10 mouse cellular contexts compared by ENCODE assay signal in genomic region chr10:40529617-40530016, GRCm38 (mm10). TPM values are rescaled to one million over a fixed set of nuclear protein-coding genes. Genes with fewer than 3 reads are reported as not detected.
DNase-seq lines count a peak whose midpoint lies in the region; ATAC-seq and TF ChIP-seq lines count a peak whose summit lies in the region.
"Had no signal": no experiment of that assay in that cellular context is flagged by ENCODE, and none has a peak within 500 bp of the region (broad histone marks: within the 10 kb centered on the region; RNA-seq: fewer than 3 reads in every experiment).

No protein-coding gene starts in this region.

- no peaks in the 10 kb centered on the region for H3K27me3 ChIP-seq in heart, embryonic 12.5 days (replicated peaks)
- H3K27me3 ChIP-seq in MEL (ENCODE audit: control insufficient read depth in 1 of 2, insufficient read depth in 2 of 2, low read length in 2 of 2): 0 out of 4 replicates have a peak, but pooled peaks cover 0 to 1% of the 10 kb centered on the region in 2 experiments
- H3K27me3 ChIP-seq in embryonic facial prominence, embryonic 10.5 days (replicated peaks; ENCODE audit: low read depth, poor library complexity, severe bottlenecking): no peaks in the 10 kb centered on the region; the same call in 1 of the 2 replicates
- H3K27me3 ChIP-seq in liver, postnatal 0 days (ENCODE audit: insufficient read depth, low read length): no peaks in the 10 kb centered on the region

- peak in 1 of 2 experiments; percentile 13; a peak in 1 of 4 replicates for TF ChIP-seq EP300 in MEL (IDR thresholded peaks at IDR 0.05; ENCODE audit: low read depth in 1 of 2, low read length in 2 of 2)
- TF ChIP-seq EP300 in liver, postnatal 0 days (IDR thresholded peaks at IDR 0.05; ENCODE audit: low read depth): peak; percentile 21; the same call in 1 of the 2 replicates

- no peak overlapping the region for H3K4me3 ChIP-seq in heart, embryonic 12.5 days
- peak overlapping the region; percentile 13 to 28 for H3K4me3 ChIP-seq in MEL (ENCODE audit: control insufficient read depth in 1 of 2, insufficient read depth in 1 of 2, low read depth in 2 of 2, low read length in 2 of 2)
- H3K4me3 ChIP-seq in embryonic facial prominence, embryonic 10.5 days: no peak overlapping the region
- H3K4me3 ChIP-seq in liver, postnatal 0 days (ENCODE audit: low read depth, low read length): no peak overlapping the region
- H3K4me3 ChIP-seq: erythroblast, embryonic 14.5 days; lung, embryonic 15.5 days had no signal

- intact Hi-C loops in heart, postnatal 14 days (cut with DNase I): loop anchor here (10.0 kb wide), 1 partner anchor 475 kb away; no protein-coding TSS in a partner anchor

- TF ChIP-seq POLR2A in MEL (IDR thresholded peaks at IDR 0.05; ENCODE audit: control insufficient read depth in 1 of 2, insufficient read depth in 1 of 2, low read depth in 1 of 2, low read length in 2 of 2, poor library complexity in 1 of 2): no peak; a peak in 1 of 4 replicates

- H3K79me2 ChIP-seq in MEL (ENCODE audit: control insufficient read depth, insufficient read depth, low read length, poor library complexity): no peaks in the 10 kb centered on the region

- TF ChIP-seq CTCF in MEL (IDR thresholded peaks at IDR 0.05 in 2 of 3, conservative IDR thresholded peaks at IDR 0.05 in 1 of 3; ENCODE audit: control insufficient read depth in 1 of 3, insufficient read depth in 1 of 3, low read depth in 2 of 3, low read length in 3 of 3, poor library complexity in 1 of 3, severe bottlenecking in 1 of 3): peak; percentile 82 to 90 (median 83)
- peak; percentile 76 for TF ChIP-seq CTCF in liver, postnatal 0 days (IDR thresholded peaks at IDR 0.05; ENCODE audit: low read depth)

- ATAC-seq in heart, embryonic 12.5 days (ENCODE audit: insufficient number of reproducible peaks, low FRiP score): no peak
- ATAC-seq in liver, postnatal 0 days: peak; percentile 50; the same call in 1 of the 2 replicates

- no peak overlapping the region for H3K27ac ChIP-seq in heart, embryonic 12.5 days (ENCODE audit: poor library complexity, severe bottlenecking)
- peak overlapping the region; percentile 69 for H3K27ac ChIP-seq in MEL (ENCODE audit: control insufficient read depth, low read depth, low read length)
- no peak overlapping the region for H3K27ac ChIP-seq in embryonic facial prominence, embryonic 10.5 days (replicated peaks)
- no peak overlapping the region for H3K27ac ChIP-seq in liver, postnatal 0 days (ENCODE audit: low read depth)
- H3K27ac ChIP-seq: lung, embryonic 15.5 days had no signal

- H3K4me2 ChIP-seq in heart, embryonic 12.5 days: no peak overlapping the region
- H3K4me2 ChIP-seq in liver, postnatal 0 days (ENCODE audit: low read depth, low read length): no peak overlapping the region
- H3K4me2 ChIP-seq: lung, embryonic 15.5 days had no signal

- no peak overlapping the region for H3K9ac ChIP-seq in heart, embryonic 12.5 days
- H3K9ac ChIP-seq in MEL (ENCODE audit: control insufficient read depth, low read depth, low read length, poor library complexity, severe bottlenecking): peak overlapping the region; percentile 56
- no peak overlapping the region for H3K9ac ChIP-seq in liver, postnatal 0 days (replicated peaks)
- H3K9ac ChIP-seq: lung, embryonic 15.5 days had no signal

- 0 out of 2 replicates have a peak, but pooled peaks cover 4% of the 10 kb centered on the region for H3K4me1 ChIP-seq in heart, embryonic 12.5 days (replicated peaks)
- peaks cover 4 to 20% of the 10 kb centered on the region in 2 experiments; a peak in 3 of 4 replicates for H3K4me1 ChIP-seq in MEL (ENCODE audit: control insufficient read depth in 1 of 2, insufficient read depth in 2 of 2, low read length in 2 of 2)
- H3K4me1 ChIP-seq in embryonic facial prominence, embryonic 10.5 days: peaks cover 24% of the 10 kb centered on the region
- peaks cover 7% of the 10 kb centered on the region for H3K4me1 ChIP-seq in liver, postnatal 0 days (ENCODE audit: insufficient read depth)

- DNase-seq in heart, postnatal 14 days: peak; percentile 50 to 61
- DNase-seq in A20 (ENCODE audit: low read depth, low spot score): peak; percentile 60
- peak; percentile 89 for DNase-seq in MEL (ENCODE audit: low read depth, low spot score)
- peak; percentile 68 for DNase-seq in embryonic facial prominence, embryonic 10.5 days (ENCODE audit: low spot score)
- peak; percentile 64 for DNase-seq in liver, postnatal 0 days
- peak; percentile 42 to 77 for DNase-seq in spleen, postnatal 10 days (ENCODE audit: low spot score in 2 of 2)
- no peak for DNase-seq in gastrocnemius, postnatal 10 days

- WGBS in heart, embryonic 12.5 days: 62% methylated on average over 6 of the region's 6 CpGs
- 62% methylated on average over 6 of the region's 6 CpGs for WGBS in embryonic facial prominence, embryonic 10.5 days
- 34% methylated on average over 6 of the region's 6 CpGs for WGBS in liver, postnatal 0 days (ENCODE audit: insufficient replicate concordance)

- no peaks in the 10 kb centered on the region; the same call in 1 of the 2 replicates for H3K9me3 ChIP-seq in heart, embryonic 12.5 days (replicated peaks)
- H3K9me3 ChIP-seq in MEL (replicated peaks; ENCODE audit: insufficient read depth, low read length): no peaks in the 10 kb centered on the region
- peaks cover 8% of the 10 kb centered on the region; the same call in 1 of the 2 replicates for H3K9me3 ChIP-seq in embryonic facial prominence, embryonic 10.5 days
- H3K9me3 ChIP-seq in liver, postnatal 0 days (ENCODE audit: low read length): 0 out of 2 replicates have a peak, but pooled peaks cover 3% of the 10 kb centered on the region
- H3K9me3 ChIP-seq: lung, embryonic 15.5 days had no signal

- TF ChIP-seq RAD21 in MEL (IDR thresholded peaks at IDR 0.05; ENCODE audit: low read depth, low read length): peak; percentile 97

- no peaks in the 10 kb centered on the region for H3K36me3 ChIP-seq in heart, embryonic 12.5 days
- H3K36me3 ChIP-seq in MEL (ENCODE audit: control insufficient read depth in 1 of 2, insufficient read depth in 2 of 2, low read length in 2 of 2): peaks cover 0 to 10% of the 10 kb centered on the region in 2 experiments; a peak in 2 of 4 replicates
- no peaks in the 10 kb centered on the region for H3K36me3 ChIP-seq in embryonic facial prominence, embryonic 10.5 days (replicated peaks)
- no peaks in the 10 kb centered on the region for H3K36me3 ChIP-seq in liver, postnatal 0 days (replicated peaks; ENCODE audit: insufficient read depth, low read length)
- H3K36me3 ChIP-seq: lung, embryonic 15.5 days had no signal

TF ChIP-seq in MEL, 35 proteins besides CTCF, POLR2A, EP300 and RAD21:
- peak; percentile 60; the same call in 1 of the 2 replicates for TF ChIP-seq ETS1 (IDR thresholded peaks at IDR 0.05; ENCODE audit: low read depth, low read length)
- TF ChIP-seq ZC3H11A (IDR thresholded peaks at IDR 0.05; ENCODE audit: low read depth, low read length): peak; percentile 94
- TF ChIP-seq MYC (IDR thresholded peaks at IDR 0.05; ENCODE audit: low read depth, low read length): peak; percentile 58; the same call in 1 of the 2 replicates
- TF ChIP-seq GATA1 (IDR thresholded peaks at IDR 0.05; ENCODE audit: low read depth, low read length): peak; percentile 63
- no peak for TF ChIP-seq ZKSCAN1 (IDR thresholded peaks at IDR 0.05; ENCODE audit: low read depth, low read length)
- no peak; the same call in none of the 2 replicates for TF ChIP-seq HCFC1 (IDR thresholded peaks at IDR 0.05; ENCODE audit: low read depth, low read length)
- peak; percentile 77 for TF ChIP-seq SIN3A (IDR thresholded peaks at IDR 0.05; ENCODE audit: low read length)
- TF ChIP-seq MYB (IDR thresholded peaks at IDR 0.05; ENCODE audit: low read depth, low read length): no peak
- TF ChIP-seq MAFK (IDR thresholded peaks at IDR 0.05; ENCODE audit: borderline replicate concordance, low read depth, low read length): no peak
- TF ChIP-seq UBTF (IDR thresholded peaks at IDR 0.05; ENCODE audit: borderline replicate concordance, insufficient read depth, low read depth, low read length): peak; percentile 44; the same call in 1 of the 2 replicates
- TF ChIP-seq POLR2AphosphoS5 (IDR thresholded peaks at IDR 0.05; ENCODE audit: borderline replicate concordance, low read depth, low read length): no peak
- peak; percentile 52; the same call in 1 of the 2 replicates for TF ChIP-seq TBP (IDR thresholded peaks at IDR 0.05; ENCODE audit: low read depth, low read length)
- peak; percentile 85 for TF ChIP-seq E2F4 (IDR thresholded peaks at IDR 0.05; ENCODE audit: borderline replicate concordance, low read depth, low read length)
- 0 out of 2 replicates have a peak, but pooled peaks have one; percentile 32 for TF ChIP-seq MAZ (IDR thresholded peaks at IDR 0.05; ENCODE audit: low read depth, low read length)
- 0 out of 2 replicates have a peak, but pooled peaks have one; percentile 30 for TF ChIP-seq MXI1 (IDR thresholded peaks at IDR 0.05; ENCODE audit: low read depth, low read length)
- peak; percentile 92 for TF ChIP-seq SMC3 (IDR thresholded peaks at IDR 0.05; ENCODE audit: low read depth, low read length)
TF ChIP-seq in MEL: peak in this region for 11.

RNA-seq across cellular contexts. Expression of gene Slc22a16, which starts 40.5 kb away (rescaled TPM):
- total RNA-seq in heart, postnatal 14 days (2021): not detected
- not detected in 2 replicates for polyA plus RNA-seq in heart, embryonic 12.5 days (2016; fragmentation: Nextera tagmentation; extraction: Ambion mirVana)
- total RNA-seq in MEL (2012; rRNA removed): not detected in 2 replicates
- not detected for polyA plus RNA-seq in MEL (2012; ENCODE audit: insufficient read depth in 1 of 2, insufficient read length in 2 of 2, low read depth in 1 of 2, low replicate concordance in 2 of 2, missing spikeins in 1 of 2)
- polyA plus RNA-seq in embryonic facial prominence, embryonic 10.5 days (2016; fragmentation: Nextera tagmentation; extraction: Ambion mirVana): not detected in 2 replicates
- polyA plus RNA-seq in liver, postnatal 0 days (2015; fragmentation: Nextera tagmentation; extraction: Ambion mirVana): not detected in 2 replicates
- total RNA-seq in gastrocnemius, postnatal 10 days (2021): not detected
- polyA plus RNA-seq: erythroblast, embryonic 14.5 days; lung, embryonic 15.5 days had no signal

Comparison
In these comparisons a context has a peak if more than half of its experiments do, and no peak if none do; other contexts are left out.
1. H3K4me3 ChIP-seq: peak in MEL (2 of 2); none in heart, embryonic 12.5 days (single experiment), embryonic facial prominence, embryonic 10.5 days (single experiment) and liver, postnatal 0 days (single experiment).